Comparison of ENCODE assay signal across 8 mouse cellular contexts in the genomic region with DNA sequence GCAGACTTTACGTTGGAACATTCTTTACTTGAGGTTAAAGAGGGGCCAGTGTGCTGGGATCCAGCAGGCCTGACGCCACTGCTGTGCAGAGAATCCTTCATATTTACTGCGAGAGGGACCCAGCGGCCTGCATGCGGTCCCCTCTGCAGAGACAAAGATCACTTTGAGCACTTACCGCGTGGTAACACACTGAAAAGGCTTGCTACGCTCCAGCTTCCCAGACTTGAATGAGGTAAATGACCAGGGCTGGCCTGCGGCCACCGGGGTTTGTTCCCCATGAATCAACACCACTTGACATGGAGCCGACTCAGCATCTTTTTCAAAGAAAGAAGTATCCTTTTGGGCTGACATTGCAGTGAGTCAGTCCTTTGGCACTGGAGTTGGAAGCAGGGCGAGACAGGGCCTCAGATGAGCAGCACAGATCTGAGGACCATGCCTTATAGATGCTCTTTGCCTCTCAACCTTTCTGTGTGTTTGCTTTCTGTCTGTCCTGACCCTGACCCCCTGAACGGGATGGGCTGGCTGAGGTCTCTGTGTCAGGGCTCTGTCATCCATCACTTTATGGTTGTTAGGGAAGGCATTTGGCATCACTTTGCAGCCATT.
A peak's percentile ranks its signal among the peaks of the same experiment; 100 is the strongest.
DNase-seq lines count a peak whose midpoint lies in the region.

No protein-coding gene starts in this region.

- no peaks in the 10 kb centered on the region for H3K36me3 ChIP-seq in macrophage (ENCODE audit: inconsistent target)

- no peaks in the 10 kb centered on the region for H3K79me2 ChIP-seq in macrophage (ENCODE audit: inconsistent target)

- intact Hi-C loops in heart, postnatal 10 days (cut with DNase I): loop anchor here (1.0 to 10.0 kb wide), 5 partner anchors 112 to 539 kb away; a partner anchor contains a TSS

- 76% methylated on average over 13 of the region's 13 CpGs for WGBS in macrophage (ENCODE audit: missing documents)

- H3K27ac ChIP-seq in macrophage: peak overlapping the region; percentile 14

- no peak overlapping the region for H3K4me3 ChIP-seq in macrophage (ENCODE audit: inconsistent target)

- DNase-seq in ovary, adult 18-20 months (ENCODE audit: low spot score): peak; percentile 27
- no peak for DNase-seq in ovary, postnatal 10 days (ENCODE audit: low spot score)
- peak; percentile 65 for DNase-seq in embryo, embryonic 9.5 days (ENCODE audit: extremely low spot score)
- DNase-seq in heart, postnatal 10 days: peak; percentile 41 to 45
- DNase-seq in kidney, postnatal 36 days: peak; percentile 51 to 59
- DNase-seq in testis, postnatal 10 days (ENCODE audit: low spot score): peak; percentile 42
- no peak for DNase-seq in spleen, adult 18-20 months

Comparison
In these comparisons a context has a peak if more than half of its experiments do, and no peak if none do; other contexts are left out.
1. DNase-seq: peak in ovary, adult 18-20 months (single experiment), embryo, embryonic 9.5 days (single experiment), heart, postnatal 10 days (2 of 2), kidney, postnatal 36 days (2 of 2) and testis, postnatal 10 days (single experiment); none in ovary, postnatal 10 days (single experiment) and spleen, adult 18-20 months (0 of 2).